Mouse (Mus musculus): ENCODE measurements around the gene Mapk3. TPM values are rescaled to one million over a fixed set of nuclear protein-coding genes. Genes with fewer than 3 reads are reported as not detected.
A peak's percentile ranks its signal among the peaks of the same experiment; 100 is the strongest.
"Not testable (repeated sequence)": the region's sequence is repeated elsewhere in the genome, so short reads cannot be mapped to it uniquely, and the experiment has no call there.

Mapk3 gene
- polyA plus RNA-seq, 1 experiment from 2014 or later, result 54.9 TPM

DNA sequence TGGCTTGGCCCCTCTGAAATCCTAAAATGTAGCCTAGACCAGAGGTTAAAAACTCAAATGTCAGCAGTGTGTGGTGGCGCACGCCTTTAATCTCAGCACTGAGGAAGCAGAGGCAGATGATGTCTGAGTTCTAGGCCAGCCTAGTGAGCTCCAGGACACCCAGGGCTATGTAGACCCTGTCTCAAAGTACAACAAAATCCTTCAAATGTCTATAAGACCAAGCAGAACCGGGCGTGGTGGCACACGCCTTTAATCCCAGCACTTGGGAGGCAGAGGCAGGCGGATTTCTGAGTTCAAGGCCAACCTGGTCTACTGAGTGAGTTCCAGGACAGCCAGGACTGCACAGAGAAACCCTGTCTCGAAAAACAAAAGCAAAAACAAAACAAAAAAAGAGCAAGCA is 19.7 kb downstream of the Mapk3 start:
- H3K27me3 ChIP-seq (ENCODE audit: low read depth, poor library complexity, severe bottlenecking); H3K27ac ChIP-seq (replicated peaks); DNase-seq (ENCODE audit: low spot score); H3K9me3 ChIP-seq (replicated peaks): not testable (repeated sequence)
- peak overlapping the region; percentile 9; the same call in 1 of the 2 replicates for H3K4me3 ChIP-seq
- H3K4me1 ChIP-seq, result peaks cover 68% of the 10 kb centered on the region
- H3K36me3 ChIP-seq, result peaks cover 14% of the 10 kb centered on the region
- WGBS, result 90% methylated on average over 7 of the region's 7 CpGs

DNA sequence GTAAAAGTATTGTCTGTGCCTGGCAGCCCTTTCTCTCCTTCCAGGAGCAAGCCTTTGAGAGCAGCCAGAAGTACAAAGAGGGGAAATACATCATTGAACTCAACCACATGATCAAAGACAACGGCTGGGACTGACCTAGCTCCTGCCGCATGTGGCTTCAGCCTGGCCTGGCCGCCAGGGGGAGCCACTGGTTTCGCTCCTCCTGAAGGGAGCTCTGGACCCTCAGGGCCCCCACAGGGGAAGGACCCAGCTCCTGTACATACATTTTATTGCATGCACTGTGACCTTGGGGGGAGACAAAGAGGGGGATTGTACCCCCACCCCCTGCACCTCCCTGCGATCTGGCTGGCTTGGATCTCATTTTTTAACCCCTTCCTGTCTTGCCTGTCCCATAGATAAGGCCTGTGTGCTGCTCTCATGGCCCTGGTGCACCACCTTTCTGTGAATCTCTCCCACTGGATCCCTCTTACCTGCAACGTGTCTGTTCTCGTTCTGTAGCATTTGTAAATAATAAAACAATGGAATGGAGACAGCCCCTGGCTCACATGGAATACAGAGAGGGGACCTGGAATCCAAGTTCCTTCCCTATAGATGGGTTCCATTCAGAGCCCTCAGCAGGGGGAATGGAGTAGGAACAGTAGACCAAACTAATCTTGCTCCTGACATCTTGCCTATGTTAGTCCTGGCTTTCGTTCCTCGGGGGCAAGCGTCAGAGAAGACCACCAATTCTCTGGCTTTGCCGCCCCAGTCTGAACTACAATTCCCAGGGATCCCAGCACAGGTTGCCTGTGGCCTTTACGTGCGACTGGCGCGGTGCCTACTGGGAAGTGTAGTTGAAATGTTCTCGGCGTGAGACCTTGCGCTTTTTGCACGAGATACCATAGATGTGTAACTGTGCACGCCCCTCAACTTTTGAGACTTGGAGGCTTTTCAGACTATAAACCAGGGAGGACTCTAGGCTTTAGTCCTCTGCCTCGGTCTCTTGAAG is 20.9 kb downstream of the Mapk3 start:
- H3K27me3 ChIP-seq (ENCODE audit: low read depth, poor library complexity, severe bottlenecking), result no peaks in the 10 kb centered on the region
- H3K9me3 ChIP-seq (replicated peaks), result no peaks in the 10 kb centered on the region
- DNase-seq (ENCODE audit: low spot score), result peak; percentile 90
- 2% methylated on average over 21 of the region's 21 CpGs for WGBS
- peaks cover 26% of the 10 kb centered on the region for H3K36me3 ChIP-seq
- peak overlapping the region; percentile 82 for H3K27ac ChIP-seq (replicated peaks)
- H3K4me1 ChIP-seq, result peaks cover 68% of the 10 kb centered on the region
- peak overlapping the region; percentile 58 for H3K4me3 ChIP-seq

DNA sequence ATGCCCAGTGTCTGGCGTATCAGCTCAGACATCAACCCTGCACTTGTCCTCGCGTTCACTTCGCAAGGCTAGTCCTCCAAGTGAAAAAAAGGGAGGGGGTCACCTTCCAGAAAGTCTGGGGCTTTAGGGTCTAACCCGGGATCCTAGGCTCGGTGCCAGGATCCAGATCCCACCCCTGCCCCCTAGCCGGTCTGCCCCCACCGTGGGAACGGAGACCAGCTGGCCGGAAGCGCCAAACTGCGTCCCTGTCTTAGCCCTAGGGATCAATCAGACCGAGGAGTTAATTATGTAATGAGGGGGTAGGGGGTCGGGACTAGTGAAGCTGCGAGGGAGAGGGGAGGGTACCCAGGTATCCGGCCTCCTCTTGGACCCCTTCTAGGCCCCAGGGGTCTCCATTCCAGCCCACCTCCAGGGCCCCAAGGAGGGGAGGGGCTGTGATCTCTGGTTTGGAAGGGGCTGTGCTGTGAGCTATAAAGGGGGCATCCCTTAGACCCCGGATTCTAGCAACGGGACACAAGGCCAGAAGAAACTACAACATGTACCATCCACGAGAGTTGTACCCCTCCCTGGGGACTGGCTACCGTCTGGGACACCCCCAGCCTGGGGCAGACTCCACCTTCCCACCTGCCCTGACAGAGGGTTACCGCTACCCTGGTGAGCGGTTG is 21.7 kb downstream of the Mapk3 start, which contains the start of gene Tbx6:
Tbx6 (plus strand) TSS at position 513 of the 665 bp plus-strand sequence.
- peak within 1 kb of the TSS; percentile 82 for H3K27ac ChIP-seq (replicated peaks)
- WGBS, result 9% methylated on average over 22 of the region's 22 CpGs
- no peak for DNase-seq (ENCODE audit: low spot score)

DNA sequence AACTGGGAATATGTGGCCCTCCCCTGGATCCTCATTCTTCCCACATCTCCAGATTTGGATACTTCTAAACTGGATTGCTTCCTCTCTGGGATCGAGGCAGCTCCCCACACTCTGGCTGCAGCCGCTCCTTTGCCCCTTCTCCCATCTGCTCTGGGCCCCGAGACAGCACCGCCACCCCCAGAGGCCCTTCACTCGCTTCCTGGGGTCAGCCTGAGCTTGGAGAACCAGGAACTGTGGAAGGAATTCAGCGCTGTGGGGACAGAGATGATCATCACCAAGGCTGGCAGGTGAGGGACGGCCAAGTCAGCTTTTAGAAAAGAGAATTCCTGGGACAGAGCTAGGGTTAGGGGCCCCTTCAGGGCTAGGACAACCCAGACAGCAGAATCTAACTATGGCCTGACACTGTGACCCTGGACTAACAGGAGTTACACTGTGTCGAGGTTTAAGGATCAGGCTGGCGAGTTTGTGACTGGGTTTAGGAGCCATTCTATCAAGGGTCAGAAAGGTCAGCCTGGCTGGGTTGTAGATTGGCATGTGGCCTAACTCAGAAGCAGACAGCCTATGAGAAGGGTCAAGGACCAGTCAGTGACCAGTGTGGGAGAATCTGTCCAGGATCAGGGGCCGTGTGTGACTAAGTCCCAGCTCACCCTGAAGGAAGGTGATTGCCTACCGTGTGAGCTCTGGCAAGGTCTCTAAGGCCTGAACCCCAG is 22.4 kb downstream of the Mapk3 start:
- Histone ChIP-seq H3K4me1 (peaks cover 52% of the 10 kb centered on the region), H3K4me3 (peak overlapping the region; percentile 58), H3K27ac (replicated peaks) (peak overlapping the region; percentile 82), H3K36me3 (peaks cover 41% of the 10 kb centered on the region), H3K9me3 (replicated peaks) (no peaks in the 10 kb centered on the region), H3K27me3 (ENCODE audit: low read depth, poor library complexity, severe bottlenecking) (no peaks in the 10 kb centered on the region)
- WGBS, result 42% methylated on average over 11 of the region's 11 CpGs
- DNase-seq (ENCODE audit: low spot score), result no peak

More for the DNA sequence above, 21.7 kb downstream of the Mapk3 start, which contains the start of gene Tbx6:
- Histone ChIP-seq H3K4me1 (peaks cover 59% of the 10 kb centered on the region), H3K27me3 (ENCODE audit: low read depth, poor library complexity, severe bottlenecking) (no peaks in the 10 kb centered on the region), H3K9me3 (replicated peaks) (no peaks in the 10 kb centered on the region), H3K4me3 (peak within 1 kb of the TSS; percentile 58), H3K36me3 (peaks cover 34% of the 10 kb centered on the region)

DNA sequence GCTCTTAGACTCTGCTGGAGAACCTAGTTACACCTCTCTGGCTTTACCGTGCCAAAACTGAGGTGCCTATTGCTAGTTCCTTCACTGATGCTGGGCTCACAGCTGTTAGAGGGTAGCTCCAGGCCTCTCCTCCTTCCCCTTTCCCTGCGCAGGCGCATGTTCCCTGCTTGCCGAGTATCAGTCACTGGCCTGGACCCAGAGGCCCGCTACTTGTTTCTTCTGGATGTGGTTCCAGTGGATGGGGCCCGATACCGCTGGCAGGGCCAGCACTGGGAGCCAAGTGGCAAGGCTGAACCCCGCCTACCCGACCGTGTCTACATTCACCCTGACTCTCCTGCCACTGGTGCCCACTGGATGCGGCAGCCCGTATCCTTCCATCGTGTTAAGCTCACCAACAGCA is 23.3 kb downstream of the Mapk3 start:
- Histone ChIP-seq H3K9me3 (replicated peaks) (no peaks in the 10 kb centered on the region), H3K4me1 (peaks cover 44% of the 10 kb centered on the region), H3K36me3 (peaks cover 50% of the 10 kb centered on the region), H3K4me3 (no peak overlapping the region), H3K27me3 (ENCODE audit: low read depth, poor library complexity, severe bottlenecking) (no peaks in the 10 kb centered on the region), H3K27ac (replicated peaks) (no peak overlapping the region)
- WGBS, result 87% methylated on average over 13 of the region's 13 CpGs
- no peak for DNase-seq (ENCODE audit: low spot score)

DNA sequence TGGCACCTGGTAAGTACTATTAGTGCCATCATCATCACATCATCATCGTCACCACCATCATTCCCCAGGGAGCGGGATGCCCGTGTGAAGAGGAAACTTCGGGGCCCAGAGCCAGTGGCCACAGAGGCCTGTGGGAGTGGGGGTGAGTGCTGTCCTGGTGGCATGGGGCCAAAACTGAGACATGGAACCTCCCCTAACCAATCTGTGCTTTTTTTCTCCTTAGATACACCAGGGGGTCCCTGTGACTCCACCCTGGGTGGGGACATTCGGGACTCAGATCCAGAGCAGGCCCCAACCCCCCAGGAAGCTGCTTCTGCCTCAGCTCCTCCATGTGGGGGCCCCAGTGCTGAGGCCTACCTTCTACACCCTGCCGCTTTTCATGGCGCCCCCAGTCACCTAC is 25.1 kb downstream of the Mapk3 start:
- no peak for DNase-seq (ENCODE audit: low spot score)
- no peaks in the 10 kb centered on the region for H3K27me3 ChIP-seq (ENCODE audit: low read depth, poor library complexity, severe bottlenecking)
- 90% methylated on average over 7 of the region's 7 CpGs for WGBS
- H3K9me3 ChIP-seq (replicated peaks), result no peaks in the 10 kb centered on the region
- H3K27ac ChIP-seq (replicated peaks), result no peak overlapping the region
- H3K4me3 ChIP-seq, result no peak overlapping the region
- H3K36me3 ChIP-seq, result peaks cover 68% of the 10 kb centered on the region
- H3K4me1 ChIP-seq, result peaks cover 33% of the 10 kb centered on the region

DNA sequence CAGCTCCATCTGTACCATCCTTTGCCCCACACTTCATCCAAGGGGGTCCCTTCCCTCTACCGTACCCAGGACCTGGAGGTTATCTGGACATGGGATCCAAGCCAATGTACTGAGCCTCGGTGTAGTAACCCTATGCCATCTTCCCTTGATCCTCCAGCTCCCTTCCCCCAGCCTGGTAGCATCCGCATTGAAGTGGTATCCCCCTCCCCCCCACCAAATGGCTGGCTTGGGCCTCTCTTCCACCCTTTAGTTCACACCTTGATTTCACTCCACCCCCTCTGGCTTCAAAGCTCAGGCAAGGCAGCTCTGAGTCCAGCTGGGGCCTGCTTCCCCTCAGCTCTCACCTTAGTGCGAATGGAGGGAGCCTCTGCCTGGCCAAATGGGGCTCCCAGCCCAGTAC is 25.7 kb downstream of the Mapk3 start:
- DNase-seq (ENCODE audit: low spot score), result no peak
- Histone ChIP-seq H3K9me3 (replicated peaks) (no peaks in the 10 kb centered on the region), H3K4me1 (peaks cover 29% of the 10 kb centered on the region), H3K27ac (replicated peaks) (no peak overlapping the region), H3K36me3 (peaks cover 74% of the 10 kb centered on the region), H3K27me3 (ENCODE audit: low read depth, poor library complexity, severe bottlenecking) (no peaks in the 10 kb centered on the region), H3K4me3 (no peak overlapping the region)
- 84% methylated on average over 4 of the region's 4 CpGs for WGBS

DNA sequence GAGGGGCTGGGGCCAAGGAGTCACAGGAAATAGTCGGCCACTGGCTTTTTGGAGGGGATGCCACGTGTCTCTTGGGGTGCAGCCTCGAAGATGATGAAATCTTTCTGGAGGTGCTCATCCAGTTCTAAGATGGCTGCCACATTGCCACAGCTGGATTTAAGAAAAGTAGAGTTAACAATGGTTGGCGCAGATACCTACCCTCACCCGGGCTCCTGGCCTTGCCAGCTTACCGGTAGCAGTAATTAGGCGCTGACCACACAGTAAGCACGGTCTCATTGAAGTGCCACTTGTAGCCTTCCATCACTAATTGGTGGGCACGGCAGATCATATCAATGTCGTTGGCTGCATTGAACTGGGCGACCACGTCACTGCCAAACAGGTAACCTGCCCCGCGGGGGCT is 26.7 kb downstream of the Mapk3 start:
- Histone ChIP-seq H3K9me3 (replicated peaks) (no peaks in the 10 kb centered on the region), H3K27me3 (ENCODE audit: low read depth, poor library complexity, severe bottlenecking) (no peaks in the 10 kb centered on the region), H3K4me1 (peaks cover 30% of the 10 kb centered on the region), H3K4me3 (no peak overlapping the region), H3K36me3 (peaks cover 83% of the 10 kb centered on the region), H3K27ac (replicated peaks) (no peak overlapping the region)
- 94% methylated on average over 14 of the region's 14 CpGs for WGBS
- DNase-seq (ENCODE audit: low spot score), result no peak

DNA sequence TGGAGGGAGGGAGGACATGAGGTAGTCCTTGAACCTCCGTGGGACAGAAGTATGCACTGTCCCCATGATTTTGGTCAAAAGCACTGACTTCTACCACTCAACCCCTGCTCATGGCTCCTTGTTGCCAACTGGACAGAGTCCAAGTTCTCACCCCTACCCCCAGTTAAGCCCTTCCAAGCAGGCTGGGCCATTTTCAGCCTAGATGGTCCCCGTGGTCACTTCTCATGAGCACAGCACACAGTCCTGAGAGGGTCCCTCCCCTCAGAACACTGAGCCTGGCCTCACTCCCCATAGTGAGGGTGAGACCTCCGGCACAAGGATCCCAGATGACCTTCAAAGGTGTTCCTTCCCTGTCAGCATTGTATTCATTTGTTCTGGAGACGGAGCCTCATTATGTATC is 29.7 kb downstream of the Mapk3 start:
- H3K4me3 ChIP-seq, result 0 out of 2 replicates have a peak overlapping the region, but pooled peaks have one; percentile 9
- no peak for DNase-seq (ENCODE audit: low spot score)

DNA sequence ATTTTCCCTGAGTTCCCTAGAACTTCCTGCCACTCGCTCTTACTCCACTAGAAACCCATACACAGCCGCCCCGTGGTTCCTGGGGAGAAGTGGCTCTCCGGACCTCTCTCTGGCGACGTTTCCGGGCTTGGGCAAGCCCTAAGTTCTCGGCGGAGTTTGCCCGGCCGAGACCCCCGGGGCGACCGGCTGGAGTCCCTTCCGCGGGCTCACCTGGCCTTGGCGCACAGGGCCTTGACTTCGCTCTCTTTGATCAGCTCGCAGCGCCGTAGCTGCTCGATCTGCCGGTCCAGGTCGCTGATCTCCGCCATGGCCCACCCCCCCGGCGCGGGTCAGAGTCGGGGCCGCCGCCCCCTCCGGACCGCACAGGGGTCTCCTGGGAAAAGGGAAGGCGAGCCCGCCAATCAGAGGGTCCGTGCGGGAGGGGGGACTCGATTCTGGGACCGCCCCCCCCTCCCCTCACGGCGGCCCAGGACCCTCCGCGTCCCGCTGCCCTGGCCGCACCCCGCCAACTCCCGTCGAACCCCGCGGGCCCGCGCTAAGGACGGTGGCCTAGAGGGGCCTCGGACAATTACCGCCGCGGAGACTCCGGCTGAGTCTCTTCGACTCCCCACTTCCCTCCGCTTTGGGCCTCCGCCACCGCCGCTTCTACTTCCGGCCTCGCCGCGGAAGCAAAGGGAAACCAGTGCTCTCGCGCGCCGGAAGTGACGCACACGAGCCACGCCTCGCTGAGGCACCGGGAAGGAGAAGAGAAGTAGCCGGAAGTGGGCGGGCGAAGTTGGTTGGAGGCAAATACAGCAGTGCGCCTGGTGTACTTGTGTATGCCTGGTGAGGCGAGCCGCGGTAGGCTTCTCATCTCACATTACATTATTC is 32.7 kb downstream of the Mapk3 start, which contains the start of gene Ppp4c:
Ppp4c (minus strand) TSS at position 646 of the 870 bp plus-strand sequence.
- Histone ChIP-seq H3K27me3 (ENCODE audit: low read depth, poor library complexity, severe bottlenecking) (no peaks in the 10 kb centered on the region), H3K4me3 (peak within 1 kb of the TSS; percentile 89), H3K4me1 (peaks cover 48% of the 10 kb centered on the region), H3K27ac (replicated peaks) (peak within 1 kb of the TSS; percentile 97), H3K9me3 (replicated peaks) (no peaks in the 10 kb centered on the region), H3K36me3 (peaks cover 74% of the 10 kb centered on the region)
- peak; percentile 99 for DNase-seq (ENCODE audit: low spot score)
- under 1% methylated on average over 83 of the region's 83 CpGs for WGBS

More for the DNA sequence above, 29.7 kb downstream of the Mapk3 start:
- Histone ChIP-seq H3K27me3 (ENCODE audit: low read depth, poor library complexity, severe bottlenecking) (no peaks in the 10 kb centered on the region), H3K36me3 (peaks cover 74% of the 10 kb centered on the region), H3K9me3 (replicated peaks) (no peaks in the 10 kb centered on the region), H3K27ac (replicated peaks) (no peak overlapping the region), H3K4me1 (peaks cover 30% of the 10 kb centered on the region)
- 94% methylated on average over 4 of the region's 4 CpGs for WGBS

DNA sequence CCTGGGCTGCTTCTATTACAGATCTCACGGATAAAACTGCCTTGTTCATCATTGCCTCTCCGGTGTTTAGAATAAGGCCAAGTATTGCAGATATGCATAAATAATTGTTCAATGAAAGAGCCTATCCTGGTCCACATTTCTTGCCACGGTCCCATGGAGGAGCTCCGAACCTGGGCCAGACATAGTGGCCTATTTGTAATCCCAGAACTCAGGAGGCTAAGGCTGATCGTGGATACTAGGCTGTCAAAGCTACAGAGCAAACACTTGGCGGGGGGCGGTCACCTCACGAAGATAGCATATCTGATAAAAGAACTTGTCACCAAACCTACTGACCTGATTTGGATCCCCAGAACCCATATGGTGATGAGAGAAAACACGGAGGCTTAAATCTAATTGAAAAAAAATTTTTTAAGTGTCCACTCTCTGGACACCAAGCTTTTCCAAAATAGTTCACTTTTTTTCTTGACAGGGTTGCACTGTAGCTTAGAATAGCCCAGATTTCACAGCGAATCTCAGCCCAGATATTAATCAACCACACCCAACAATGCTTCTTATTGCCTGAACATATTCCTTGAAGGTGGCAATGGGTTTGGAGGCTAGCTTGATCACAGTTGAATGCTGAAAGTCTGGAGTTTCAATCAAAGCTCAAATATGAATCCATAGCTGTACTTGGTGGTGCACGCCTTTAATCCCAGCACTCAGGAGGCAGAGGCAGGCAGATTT is 33.5 kb downstream of the Mapk3 start:
- Histone ChIP-seq H3K27me3 (ENCODE audit: low read depth, poor library complexity, severe bottlenecking) (no peaks in the 10 kb centered on the region), H3K4me1 (peaks cover 56% of the 10 kb centered on the region), H3K4me3 (peak overlapping the region; percentile 89), H3K36me3 (peaks cover 74% of the 10 kb centered on the region), H3K9me3 (replicated peaks) (no peaks in the 10 kb centered on the region), H3K27ac (replicated peaks) (peak overlapping the region; percentile 97)
- WGBS, result 29% methylated on average over 11 of the region's 11 CpGs
- DNase-seq (ENCODE audit: low spot score), result no peak
